Mouse (Mus musculus): Measurements from ENCODE around the gene Amigo3. TPM values are rescaled to one million over a fixed set of nuclear protein-coding genes. Genes with fewer than 3 reads are reported as not detected.

The Amigo3 gene
- polyA plus RNA-seq, 1 experiment from 2014 or later, result 2.3 TPM

DNA sequence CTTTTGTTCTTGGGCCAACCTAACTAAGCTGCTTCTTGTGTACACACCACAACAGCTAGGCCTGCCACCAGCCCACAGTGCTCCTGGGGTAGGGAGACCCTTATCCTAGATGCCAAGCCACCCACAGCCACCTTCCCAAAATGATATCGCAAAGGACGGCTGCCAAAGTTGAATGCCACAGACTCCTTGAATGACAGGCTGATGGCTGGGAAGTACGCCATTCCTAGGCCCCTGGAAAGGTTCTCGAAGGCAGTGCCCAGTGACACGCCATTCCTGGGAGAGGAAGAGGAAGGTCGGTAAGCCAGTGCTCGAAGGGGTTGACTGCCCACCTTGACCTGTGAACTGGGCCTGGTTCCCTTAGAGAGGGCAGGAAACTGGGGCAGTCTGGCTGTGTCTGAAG is 16.6 kb downstream of the Amigo3 start:
- Histone ChIP-seq H3K9ac (ENCODE audit: low read depth, low read length) (no peak overlapping the region), H3K27me3 (replicated peaks; ENCODE audit: control insufficient read depth, insufficient read depth, low read length) (no peaks in the 10 kb centered on the region), H3K27ac (ENCODE audit: low read depth, low read length) (no peak overlapping the region), H3K4me3 (ENCODE audit: low read depth, low read length) (no peak overlapping the region), H3K4me1 (replicated peaks; ENCODE audit: control insufficient read depth, insufficient read depth, low read length) (peaks cover 6% of the 10 kb centered on the region), H3K9me3 (ENCODE audit: control insufficient read depth, low read length) (no peaks in the 10 kb centered on the region), H3K36me3 (ENCODE audit: control insufficient read depth, insufficient read depth, low read length) (peaks cover 40% of the 10 kb centered on the region), H3K4me2 (no peak overlapping the region)
- WGBS, result 87% methylated on average over 7 of the region's 7 CpGs
- no peak for ATAC-seq (replicated peaks; ENCODE audit: low FRiP score)
- DNase-seq (ENCODE audit: low spot score), result no peak

DNA sequence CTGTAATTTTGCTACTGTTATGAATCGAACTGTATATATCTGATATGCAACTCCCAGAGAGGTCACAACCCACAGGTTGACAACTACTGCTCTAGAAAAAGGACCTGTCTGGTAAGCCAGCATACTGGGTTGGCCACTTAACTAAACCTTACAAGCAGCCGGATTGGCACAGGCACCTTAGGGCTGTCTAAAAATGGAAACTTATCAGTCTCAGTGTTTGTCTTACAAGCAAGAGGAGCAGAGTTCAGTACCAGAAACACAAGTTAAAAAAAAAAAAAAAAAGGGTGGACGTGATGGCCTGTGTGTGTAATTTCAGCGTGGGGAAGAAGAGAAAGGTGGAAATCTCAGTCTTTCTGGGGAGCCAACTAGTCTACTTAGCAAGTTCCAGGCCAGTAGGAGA is 18.8 kb downstream of the Amigo3 start:
- H3K4me3 ChIP-seq (ENCODE audit: low read depth, low read length), result no peak overlapping the region
- WGBS, result 82% methylated on average over 4 of the region's 4 CpGs
- no peak overlapping the region for H3K4me2 ChIP-seq
- ATAC-seq (replicated peaks; ENCODE audit: low FRiP score), result no peak
- no peaks in the 10 kb centered on the region for H3K9me3 ChIP-seq (ENCODE audit: control insufficient read depth, low read length)
- H3K4me1 ChIP-seq (replicated peaks; ENCODE audit: control insufficient read depth, insufficient read depth, low read length), result peaks cover 6% of the 10 kb centered on the region
- no peak overlapping the region for H3K27ac ChIP-seq (ENCODE audit: low read depth, low read length)
- DNase-seq (ENCODE audit: low spot score), result no peak
- H3K27me3 ChIP-seq (replicated peaks; ENCODE audit: control insufficient read depth, insufficient read depth, low read length), result no peaks in the 10 kb centered on the region
- H3K36me3 ChIP-seq (ENCODE audit: control insufficient read depth, insufficient read depth, low read length), result peaks cover 29% of the 10 kb centered on the region
- H3K9ac ChIP-seq (ENCODE audit: low read depth, low read length), result no peak overlapping the region

DNA sequence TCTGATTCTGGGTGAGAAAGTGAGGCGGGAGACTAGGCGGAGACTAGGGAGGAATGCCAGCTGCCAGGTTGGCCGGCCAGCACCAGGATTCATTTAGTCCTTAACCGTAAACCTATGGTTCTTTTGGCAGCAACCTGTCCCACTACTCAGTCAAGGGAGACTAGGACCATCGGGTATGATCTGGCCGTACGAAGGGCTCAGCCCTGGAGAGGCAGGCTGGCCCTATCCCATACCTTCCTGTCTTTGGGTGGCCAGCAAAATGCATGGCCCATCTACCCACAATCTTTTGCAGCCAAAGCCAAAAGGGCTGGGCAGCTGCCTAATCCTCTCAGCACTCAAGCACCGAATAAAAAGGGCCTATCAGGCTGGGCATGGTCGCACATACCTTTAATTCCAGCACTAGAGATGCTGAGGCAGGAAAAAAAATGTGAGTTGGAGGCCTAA is 19.5 kb downstream of the Amigo3 start:
- ATAC-seq (replicated peaks; ENCODE audit: low FRiP score) (no peak), DNase-seq (ENCODE audit: low spot score) (no peak)
- Histone ChIP-seq H3K9ac (ENCODE audit: low read depth, low read length) (no peak overlapping the region), H3K36me3 (ENCODE audit: control insufficient read depth, insufficient read depth, low read length) (peaks cover 34% of the 10 kb centered on the region), H3K4me1 (replicated peaks; ENCODE audit: control insufficient read depth, insufficient read depth, low read length) (peaks cover 11% of the 10 kb centered on the region), H3K9me3 (ENCODE audit: control insufficient read depth, low read length) (no peaks in the 10 kb centered on the region), H3K27ac (ENCODE audit: low read depth, low read length) (0 out of 2 replicates have a peak overlapping the region, but pooled peaks have one; percentile 5), H3K4me3 (ENCODE audit: low read depth, low read length) (no peak overlapping the region), H3K27me3 (replicated peaks; ENCODE audit: control insufficient read depth, insufficient read depth, low read length) (no peaks in the 10 kb centered on the region), H3K4me2 (no peak overlapping the region)
- 71% methylated on average over 9 of the region's 9 CpGs for WGBS

DNA sequence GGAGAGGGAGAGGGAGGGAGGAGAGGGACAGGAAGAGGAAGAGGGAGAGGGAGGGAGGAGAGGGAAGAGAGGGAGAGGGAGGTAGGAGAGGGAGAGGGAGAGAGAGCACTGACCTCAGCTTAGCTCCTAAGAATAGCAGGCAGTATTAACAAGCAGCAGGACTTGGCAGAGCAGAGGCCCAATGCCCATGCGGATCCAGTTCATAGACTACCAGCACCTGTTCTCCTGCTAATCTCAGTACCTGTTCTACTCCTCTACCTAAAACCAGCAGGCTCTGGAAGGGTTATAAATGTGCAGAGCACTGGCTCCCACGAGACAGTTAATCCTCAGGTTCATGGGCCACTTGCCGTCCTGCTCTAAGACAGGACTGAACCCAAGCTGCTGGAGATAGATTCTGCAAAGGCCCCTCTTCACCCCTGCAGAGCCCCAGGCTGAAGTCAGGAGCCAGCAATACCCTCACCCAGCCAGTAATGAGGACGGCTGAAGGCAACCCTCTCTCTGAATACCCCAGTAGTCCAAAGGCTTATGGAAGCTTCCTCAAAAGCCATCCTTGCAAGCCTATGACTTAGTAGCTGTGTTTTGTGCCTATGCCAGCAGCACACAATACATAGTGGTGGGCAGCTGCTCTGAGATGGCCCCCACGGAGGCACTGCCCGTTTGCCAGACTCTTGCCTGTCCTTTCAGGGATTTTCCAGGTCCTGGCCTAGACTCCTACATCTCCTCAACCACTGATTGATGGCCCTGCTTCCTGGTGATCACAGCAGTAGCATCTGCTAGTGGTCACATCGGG is 20.4 kb downstream of the Amigo3 start:
- H3K4me1 ChIP-seq (replicated peaks; ENCODE audit: control insufficient read depth, insufficient read depth, low read length), result peaks cover 20% of the 10 kb centered on the region

DNA sequence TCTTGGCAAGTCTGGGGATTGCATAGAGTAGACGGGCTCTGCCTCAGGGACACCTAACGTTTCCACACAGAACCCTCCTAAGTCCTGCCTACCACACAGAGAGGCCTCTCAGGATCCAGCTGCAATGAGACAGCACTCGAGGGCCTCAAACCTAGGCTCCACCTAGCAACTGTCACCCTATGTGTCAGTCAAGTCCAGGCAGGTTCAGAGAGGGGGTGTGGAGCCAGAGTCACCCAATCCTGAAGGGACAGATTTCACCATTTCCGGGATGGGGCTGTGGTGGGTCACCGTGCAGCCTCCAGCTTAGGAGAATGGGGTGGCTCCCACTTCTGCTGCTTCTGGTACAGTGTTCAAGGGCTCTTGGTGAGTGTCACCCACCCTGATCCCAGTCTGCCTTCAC is 27.2 kb downstream of the Amigo3 start, which contains the start of gene Mst1:
Gene Mst1 (plus strand): TSS at position 269 of the 400 bp plus-strand sequence.
- peak within 1 kb of the TSS; percentile 100 for H3K27ac ChIP-seq (ENCODE audit: low read depth, low read length)
- H3K9me3 ChIP-seq (ENCODE audit: control insufficient read depth, low read length), result no peaks in the 10 kb centered on the region
- DNase-seq (ENCODE audit: low spot score), result peak; percentile 57
- peak within 1 kb of the TSS; percentile 79 for H3K4me3 ChIP-seq (ENCODE audit: low read depth, low read length)
- H3K4me1 ChIP-seq (replicated peaks; ENCODE audit: control insufficient read depth, insufficient read depth, low read length), result peaks cover 72% of the 10 kb centered on the region
- peak within 1 kb of the TSS; percentile 95 for H3K9ac ChIP-seq (ENCODE audit: low read depth, low read length)
- H3K4me2 ChIP-seq, result peak within 1 kb of the TSS; percentile 97
- 51% methylated on average over 5 of the region's 5 CpGs for WGBS
- H3K27me3 ChIP-seq (replicated peaks; ENCODE audit: control insufficient read depth, insufficient read depth, low read length), result peaks cover 5% of the 10 kb centered on the region
- H3K36me3 ChIP-seq (ENCODE audit: control insufficient read depth, insufficient read depth, low read length), result peaks cover 15% of the 10 kb centered on the region
- ATAC-seq (replicated peaks; ENCODE audit: low FRiP score), result peak; percentile 85

More for the DNA sequence above, 20.4 kb downstream of the Amigo3 start:
- Histone ChIP-seq H3K4me3 (ENCODE audit: low read depth, low read length) (no peak overlapping the region), H3K9ac (ENCODE audit: low read depth, low read length) (no peak overlapping the region), H3K4me2 (no peak overlapping the region), H3K9me3 (ENCODE audit: control insufficient read depth, low read length) (no peaks in the 10 kb centered on the region), H3K27me3 (replicated peaks; ENCODE audit: control insufficient read depth, insufficient read depth, low read length) (no peaks in the 10 kb centered on the region), H3K27ac (ENCODE audit: low read depth, low read length) (no peak overlapping the region), H3K36me3 (ENCODE audit: control insufficient read depth, insufficient read depth, low read length) (peaks cover 34% of the 10 kb centered on the region)
- 64% methylated on average over 7 of the region's 7 CpGs for WGBS
- DNase-seq (ENCODE audit: low spot score) (no peak), ATAC-seq (replicated peaks; ENCODE audit: low FRiP score) (no peak)

GRCm38 (mm10) chr9:108082549-108082948 is 29.6 kb downstream of the Amigo3 start:
- peak; percentile 62 for DNase-seq (ENCODE audit: low spot score)
- Histone ChIP-seq H3K9me3 (ENCODE audit: control insufficient read depth, low read length) (no peaks in the 10 kb centered on the region), H3K27me3 (replicated peaks; ENCODE audit: control insufficient read depth, insufficient read depth, low read length) (peaks cover 5% of the 10 kb centered on the region), H3K4me2 (peak overlapping the region; percentile 56), H3K36me3 (ENCODE audit: control insufficient read depth, insufficient read depth, low read length) (peaks cover 30% of the 10 kb centered on the region), H3K4me1 (replicated peaks; ENCODE audit: control insufficient read depth, insufficient read depth, low read length) (peaks cover 69% of the 10 kb centered on the region), H3K4me3 (ENCODE audit: low read depth, low read length) (peak overlapping the region; percentile 27), H3K27ac (ENCODE audit: low read depth, low read length) (peak overlapping the region; percentile 83), H3K9ac (ENCODE audit: low read depth, low read length) (peak overlapping the region; percentile 50)
- ATAC-seq (replicated peaks; ENCODE audit: low FRiP score), result no peak
- WGBS, result 12% methylated on average over 19 of the region's 19 CpGs

GRCm38 (mm10) chr9:108082988-108083431 is 30.1 kb downstream of the Amigo3 start, which contains the start of gene Rnf123:
Gene Rnf123, minus strand, starts transcription at chr9:108083346.
- Histone ChIP-seq H3K27ac (ENCODE audit: low read depth, low read length) (peak within 1 kb of the TSS; percentile 83), H3K4me1 (replicated peaks; ENCODE audit: control insufficient read depth, insufficient read depth, low read length) (peaks cover 64% of the 10 kb centered on the region), H3K36me3 (ENCODE audit: control insufficient read depth, insufficient read depth, low read length) (peaks cover 31% of the 10 kb centered on the region), H3K4me2 (peak within 1 kb of the TSS; percentile 56), H3K4me3 (ENCODE audit: low read depth, low read length) (peak within 1 kb of the TSS; percentile 27), H3K27me3 (replicated peaks; ENCODE audit: control insufficient read depth, insufficient read depth, low read length) (peaks cover 5% of the 10 kb centered on the region), H3K9me3 (ENCODE audit: control insufficient read depth, low read length) (no peaks in the 10 kb centered on the region), H3K9ac (ENCODE audit: low read depth, low read length) (peak within 1 kb of the TSS; percentile 50)
- peak; percentile 40 for ATAC-seq (replicated peaks; ENCODE audit: low FRiP score)
- DNase-seq (ENCODE audit: low spot score), result peak; percentile 62
- 30% methylated on average over 12 of the region's 12 CpGs for WGBS

- Histone ChIP-seq H3K9ac (ENCODE audit: low read depth, low read length) (peak overlapping the region; percentile 50; the same call in 1 of the 2 replicates), H3K27ac (ENCODE audit: low read depth, low read length) (peak overlapping the region; percentile 83), H3K4me3 (ENCODE audit: low read depth, low read length) (0 out of 2 replicates have a peak overlapping the region, but pooled peaks have one; percentile 27), H3K4me1 (replicated peaks; ENCODE audit: control insufficient read depth, insufficient read depth, low read length) (peaks cover 61% of the 10 kb centered on the region), H3K9me3 (ENCODE audit: control insufficient read depth, low read length) (no peaks in the 10 kb centered on the region), H3K4me2 (peak overlapping the region; percentile 56), H3K36me3 (ENCODE audit: control insufficient read depth, insufficient read depth, low read length) (peaks cover 36% of the 10 kb centered on the region), H3K27me3 (replicated peaks; ENCODE audit: control insufficient read depth, insufficient read depth, low read length) (peaks cover 5% of the 10 kb centered on the region)
- 47% methylated on average over 6 of the region's 6 CpGs for WGBS
- no peak for ATAC-seq (replicated peaks; ENCODE audit: low FRiP score)
- DNase-seq (ENCODE audit: low spot score), result no peak
These were observed 30.6 kb downstream of the Amigo3 start for GRCm38 (mm10) chr9:108083561-108083960.
